Mouse (Mus musculus): ENCODE measurements around the gene Atg9a.

Gene Atg9a

DNA sequence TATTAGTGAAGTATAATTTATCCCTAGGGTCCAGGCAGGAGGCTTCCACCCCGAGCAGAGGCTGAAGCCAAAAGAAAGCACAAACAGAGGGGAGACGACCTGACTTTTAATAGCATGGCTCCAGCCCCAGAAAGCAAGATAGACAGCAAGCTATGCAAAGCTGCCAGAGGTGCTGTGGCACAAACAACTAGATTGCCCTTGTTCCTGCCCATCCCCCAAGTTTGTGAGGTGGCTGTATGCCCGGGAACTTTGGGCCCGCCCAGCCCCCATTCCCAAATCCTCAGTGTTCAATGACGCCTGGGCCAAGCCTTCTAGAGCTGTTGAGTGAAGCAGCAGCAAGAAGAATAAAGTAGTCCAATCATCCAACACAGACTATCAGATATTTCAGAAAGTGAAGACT lies 22.9 kb upstream of the Atg9a start:
- peak; percentile 87 for DNase-seq

DNA sequence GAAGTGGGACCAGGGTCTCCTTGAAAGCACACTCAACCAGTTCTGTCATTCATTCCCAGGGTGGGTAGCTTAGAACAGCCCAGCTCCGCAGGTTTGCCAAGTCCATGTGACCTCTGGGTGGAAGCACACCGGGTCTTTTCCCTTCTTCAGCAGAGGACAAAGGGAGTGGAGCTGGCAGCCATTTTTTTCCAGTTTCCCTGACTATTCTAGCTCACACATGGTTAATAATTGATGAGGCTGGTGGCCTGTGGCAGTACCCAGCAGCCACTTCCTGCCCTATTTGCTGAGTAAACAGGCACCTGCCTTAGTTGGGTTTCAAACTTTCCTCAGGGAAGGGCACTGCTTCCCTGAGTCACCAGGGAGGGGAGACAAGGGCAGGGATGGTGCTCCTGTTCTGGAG lies 22.4 kb upstream of the Atg9a start:
- peak; percentile 86 to 95 for DNase-seq

DNA sequence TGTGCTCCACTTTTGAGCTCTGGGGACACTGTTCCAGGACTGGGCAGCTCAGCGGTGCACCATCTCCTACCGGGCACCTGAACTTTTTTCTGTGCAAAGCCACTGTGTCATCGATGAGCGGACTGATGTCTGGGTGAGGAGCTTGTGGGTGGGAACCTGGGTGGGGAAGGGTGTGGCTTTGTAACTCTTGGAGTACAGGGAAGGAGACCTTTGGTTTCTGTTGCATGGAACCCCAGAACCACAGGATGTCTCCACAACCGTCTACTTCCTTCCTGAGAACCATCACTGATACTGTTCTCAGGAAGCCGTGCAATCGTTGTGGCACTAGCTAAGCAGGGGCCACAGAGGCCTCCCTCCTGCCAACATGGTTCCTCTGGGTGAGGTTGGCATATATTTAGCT lies 21.1 kb upstream of the Atg9a start:
- DNase-seq = no peak

DNA sequence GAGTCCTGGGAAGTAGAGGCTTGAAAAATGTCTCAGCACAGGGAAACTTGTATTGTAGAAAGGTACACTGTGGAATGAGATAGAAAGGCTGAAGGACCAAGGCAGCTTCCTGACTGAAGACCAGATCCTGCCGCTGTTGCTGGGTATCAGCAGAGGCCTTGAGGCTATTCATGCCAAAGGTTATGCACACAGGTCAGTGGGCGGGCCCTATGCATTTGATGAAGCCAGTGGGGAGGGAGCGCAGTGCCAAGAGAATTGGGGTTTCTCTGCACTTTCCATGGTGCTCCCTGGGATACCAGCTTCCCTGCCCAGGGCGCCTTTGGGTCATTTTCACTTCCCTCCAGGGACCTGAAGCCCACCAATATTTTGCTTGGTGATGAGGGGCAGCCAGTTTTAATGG lies 20.5 kb upstream of the Atg9a start:
- peak in 1 of 2 experiments; percentile 43 for DNase-seq

DNA sequence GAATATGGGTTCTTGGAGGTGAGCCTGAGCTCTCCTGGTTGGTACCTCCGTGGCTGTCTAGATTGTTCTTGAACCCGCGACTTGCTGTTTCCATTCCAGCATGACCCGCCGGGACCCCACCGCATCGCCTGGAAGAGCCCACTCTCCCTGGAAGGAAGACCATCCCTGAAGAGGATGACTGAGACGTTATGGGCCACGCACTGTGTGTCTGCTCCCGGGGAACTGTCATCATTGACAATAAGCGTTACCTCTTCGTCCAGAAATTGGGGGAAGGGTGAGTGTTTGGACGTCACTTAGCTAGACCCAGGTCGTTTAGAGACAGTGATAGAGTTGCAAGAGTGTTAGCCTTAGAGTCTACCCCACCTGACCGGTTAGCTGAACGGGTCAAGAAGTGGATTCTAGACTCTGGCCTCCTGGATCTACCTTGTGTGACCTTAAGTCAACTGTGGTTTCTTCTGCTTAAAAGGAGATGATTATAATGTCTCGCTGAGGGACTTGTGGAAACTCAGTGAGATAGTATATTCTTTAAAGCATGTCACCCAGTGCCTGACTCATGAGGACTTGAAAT lies 19.2 kb upstream of the Atg9a start:
- DNase-seq = peak in 1 of 2 experiments; percentile 34

DNA sequence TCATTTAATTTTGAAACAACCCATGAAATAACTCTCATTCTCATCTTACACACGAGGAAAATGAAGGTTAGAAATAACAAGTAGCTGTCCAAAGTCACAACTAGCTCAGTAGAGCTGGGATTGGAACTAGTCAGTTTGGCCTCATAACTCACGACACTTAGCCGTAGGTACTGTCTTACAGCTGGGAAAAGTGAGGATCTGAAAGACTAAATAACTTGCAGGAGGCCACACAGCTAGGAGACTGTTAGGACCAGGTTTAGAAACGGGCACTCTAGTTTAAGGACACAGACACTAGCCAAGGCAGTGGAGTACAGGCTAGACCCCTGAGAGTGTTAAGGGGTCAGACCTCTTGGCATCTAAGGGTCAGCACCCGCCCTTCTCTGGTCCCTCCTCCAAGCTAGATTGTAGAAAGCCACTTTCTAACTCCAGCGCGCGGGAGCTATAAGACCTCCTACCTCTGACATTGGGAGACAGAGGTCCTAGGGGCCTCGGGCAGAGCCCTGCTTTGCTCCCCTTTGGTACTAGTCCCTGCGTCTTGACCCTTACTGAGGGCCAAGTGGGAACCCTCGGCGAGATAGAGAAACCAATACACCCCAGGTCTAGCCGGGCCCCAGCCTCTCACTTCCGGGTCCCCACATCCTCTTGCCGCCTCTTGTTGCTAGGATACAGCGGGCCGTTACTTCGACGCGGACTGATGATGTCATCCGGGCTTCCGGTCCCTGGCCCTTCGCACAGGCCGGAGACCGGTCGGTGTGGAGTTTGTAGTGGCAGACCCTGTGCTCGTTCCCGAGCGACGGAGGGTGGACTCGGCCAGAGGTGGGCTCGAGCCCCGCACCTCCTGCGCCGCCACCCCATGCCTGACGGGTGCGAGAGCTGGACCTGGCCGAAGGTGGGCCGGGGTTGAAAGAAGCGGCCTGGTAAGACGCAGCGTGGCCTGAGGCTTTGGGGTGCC lies 18.4 kb upstream of the Atg9a start, which contains the start of the genes Glb1l and Stk16:
Glb1l (minus strand) TSS at position 678 of the 952 bp plus-strand sequence.
Stk16 (plus strand) TSS at position 703 of the 952 bp plus-strand sequence.
- peak; percentile 98 for DNase-seq

DNA sequence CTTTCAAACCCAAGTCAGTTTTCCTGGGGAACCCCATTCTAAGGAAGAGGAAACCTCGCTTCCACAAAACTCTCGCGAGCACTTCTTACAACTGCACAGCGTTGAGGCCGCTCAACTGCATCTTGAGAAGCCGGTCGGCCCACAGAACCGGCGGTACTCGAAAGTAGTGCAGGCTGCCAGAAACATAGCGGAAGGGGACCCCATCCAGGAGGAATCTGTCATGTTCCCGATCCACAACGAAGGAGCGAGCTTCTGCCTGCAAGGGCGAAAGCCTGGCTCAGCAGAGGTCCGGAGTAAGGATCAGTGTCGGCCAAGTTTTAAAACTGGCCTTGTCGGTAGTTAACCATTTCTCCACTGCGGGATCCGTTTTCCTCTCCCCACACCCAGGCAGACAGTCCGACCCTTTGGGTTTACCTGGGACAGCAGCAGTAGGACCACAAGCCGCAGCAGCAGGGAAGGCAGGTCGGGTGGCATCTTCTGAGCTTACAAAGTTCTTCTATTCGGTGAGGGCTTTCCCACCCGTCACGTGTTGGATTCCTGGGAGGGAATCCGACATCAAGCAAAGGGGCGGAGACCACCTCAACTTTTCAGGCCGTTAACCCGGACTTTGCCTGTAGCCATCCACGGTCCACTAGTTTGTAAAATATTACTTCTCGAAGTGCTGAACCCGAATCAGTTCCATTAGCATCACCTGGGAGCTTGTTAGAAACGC lies 17.1 kb upstream of the Atg9a start:
- DNase-seq = peak; percentile 87 to 92

DNA sequence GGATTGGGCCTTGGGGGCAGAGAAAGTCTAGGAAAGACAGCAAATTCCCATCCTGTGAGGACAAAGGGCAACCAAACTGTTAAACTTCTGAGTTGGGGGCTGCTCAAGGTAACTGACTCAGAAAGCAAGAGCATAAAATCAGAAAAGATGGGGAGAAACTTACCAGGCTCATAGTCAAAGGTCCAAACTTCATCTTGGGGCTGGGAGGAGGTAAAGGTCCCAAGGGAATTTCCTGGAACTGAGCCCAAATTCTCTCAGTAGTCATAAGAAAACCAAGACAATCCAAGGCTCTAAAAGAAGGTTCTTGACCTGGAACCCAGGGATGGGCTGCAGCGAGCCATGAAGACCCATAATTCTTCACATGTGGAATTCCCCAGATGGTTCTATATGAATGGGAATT lies 9.2 kb upstream of the Atg9a start:
- DNase-seq = peak; percentile 43 to 77

DNA sequence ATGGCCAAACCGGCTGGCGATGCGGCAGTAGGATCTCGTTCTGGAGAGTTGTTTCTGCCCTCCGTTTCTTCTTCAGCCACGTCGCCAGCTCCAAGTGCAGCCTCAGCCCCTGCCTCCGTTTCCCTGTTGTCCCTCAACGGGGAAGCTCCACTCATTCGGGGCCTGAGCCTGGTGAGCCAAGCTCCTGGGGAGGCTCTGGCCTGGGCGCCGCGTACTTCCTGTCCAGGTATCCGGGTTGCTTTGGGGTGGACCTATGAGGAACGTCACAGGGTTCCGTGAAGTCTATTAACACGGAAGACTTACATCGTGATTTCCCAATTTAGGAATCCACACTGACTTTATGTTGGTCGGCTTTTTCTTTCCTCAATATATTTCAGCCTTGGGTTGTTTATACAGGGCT lies 456 bp upstream of the Atg9a start:
- DNase-seq = peak; percentile 73 to 75

DNA sequence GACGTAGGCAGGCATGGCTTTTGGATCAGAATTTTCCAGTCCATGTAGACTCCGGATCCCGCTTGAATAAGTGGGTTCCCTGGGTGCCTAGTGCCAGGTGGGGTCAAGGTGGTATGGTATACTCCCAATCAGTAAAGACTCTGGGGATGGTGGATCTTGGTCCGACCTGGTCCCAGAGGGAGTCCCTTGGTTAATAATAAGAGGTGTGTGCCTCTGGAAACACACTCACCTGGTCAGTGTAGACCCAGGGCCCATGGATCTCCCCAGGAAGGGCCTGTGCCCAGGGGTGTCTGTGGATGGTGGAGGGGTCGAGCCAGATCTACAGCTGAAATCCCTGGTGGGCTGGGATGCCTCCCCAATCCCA lies 756 bp downstream of the Atg9a start:
- DNase-seq = no peak

DNA sequence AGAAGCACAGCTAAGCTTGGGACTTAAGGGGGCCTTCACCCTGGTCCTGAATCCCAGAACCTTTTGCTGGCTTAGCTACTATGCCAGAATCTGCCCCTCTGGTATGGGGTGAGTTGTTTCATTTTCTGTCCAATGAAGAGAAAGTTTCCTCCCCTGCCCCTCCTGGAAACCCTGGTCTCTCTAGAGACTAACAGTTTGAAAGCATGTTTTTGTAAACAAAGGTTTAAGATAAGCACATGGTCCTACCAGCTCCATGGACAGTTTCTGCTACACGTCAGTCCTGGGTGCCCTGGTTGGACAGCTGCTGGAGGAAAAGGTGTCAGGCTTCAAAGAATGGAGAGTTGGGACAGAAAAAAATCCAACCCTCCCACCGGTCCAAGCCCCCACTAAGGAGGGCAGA lies 1.4 kb downstream of the Atg9a start:
- DNase-seq = no peak

DNA sequence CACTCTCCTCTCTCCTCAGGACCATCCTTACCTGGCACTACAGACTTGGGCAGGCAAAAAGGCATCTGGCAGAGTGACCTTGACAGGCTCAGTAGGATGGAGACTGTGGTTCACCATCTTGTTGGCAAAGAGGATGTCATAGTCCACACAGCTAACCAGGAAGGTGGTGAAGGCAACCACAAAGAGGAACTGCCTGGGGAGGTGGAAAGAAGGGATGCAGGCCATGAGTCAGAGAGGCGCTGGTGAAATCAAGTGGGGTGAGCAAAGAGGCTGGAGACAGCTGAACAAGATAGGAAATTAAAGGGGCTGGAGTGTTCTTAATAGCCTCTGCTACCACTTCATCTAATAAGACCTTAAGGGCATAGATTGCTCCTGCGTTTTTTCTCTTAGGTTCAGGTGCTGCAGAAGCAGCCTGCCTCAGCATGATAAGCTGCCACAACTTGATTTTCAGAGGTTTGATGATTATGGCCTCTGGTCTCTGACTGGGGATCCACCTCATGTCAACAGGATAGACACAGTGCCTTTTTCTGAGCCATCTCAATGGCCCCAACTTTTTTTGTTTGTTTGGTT lies 4.0 kb downstream of the Atg9a start:
- no peak for DNase-seq

DNA sequence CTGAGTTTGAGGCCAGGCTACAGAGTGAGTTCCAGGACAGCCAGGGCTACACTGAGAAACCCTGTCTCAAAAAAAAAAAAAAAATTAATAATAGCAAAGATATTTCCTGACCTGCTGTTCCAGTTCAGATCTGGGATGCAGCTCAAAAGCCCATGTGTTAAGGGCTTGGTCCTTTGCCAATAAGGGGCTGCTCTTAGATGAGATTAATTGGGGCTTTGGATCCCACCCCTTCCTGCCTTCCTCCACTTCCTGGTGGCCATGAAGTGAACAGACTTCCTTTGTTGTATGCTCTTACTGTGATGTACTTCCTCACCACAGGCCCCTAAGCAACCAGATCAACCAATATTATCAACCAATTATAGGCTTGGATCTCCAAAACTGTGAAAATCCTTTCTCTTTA lies 4.9 kb downstream of the Atg9a start:
- DNase-seq = no peak

DNA sequence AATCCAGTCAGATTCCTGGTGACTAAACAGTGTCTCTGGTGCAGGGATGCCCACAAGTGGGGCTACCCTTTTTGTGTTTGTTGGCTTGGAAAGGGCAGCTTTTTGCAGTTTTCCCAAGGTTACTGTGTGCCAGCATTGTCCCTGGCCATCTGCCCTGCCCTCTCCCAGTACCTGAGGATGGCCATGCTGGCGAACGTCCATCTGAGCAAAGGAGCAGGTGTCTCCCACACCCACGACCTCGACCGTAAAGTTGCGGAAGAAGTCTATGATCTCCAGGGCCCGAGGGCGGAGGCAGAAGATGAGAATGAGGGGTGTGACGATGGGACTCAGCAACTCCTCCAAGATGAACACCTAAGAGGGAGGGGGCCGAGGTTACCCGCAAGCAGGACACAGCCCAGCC lies 6.5 kb downstream of the Atg9a start:
- DNase-seq = no peak

DNA sequence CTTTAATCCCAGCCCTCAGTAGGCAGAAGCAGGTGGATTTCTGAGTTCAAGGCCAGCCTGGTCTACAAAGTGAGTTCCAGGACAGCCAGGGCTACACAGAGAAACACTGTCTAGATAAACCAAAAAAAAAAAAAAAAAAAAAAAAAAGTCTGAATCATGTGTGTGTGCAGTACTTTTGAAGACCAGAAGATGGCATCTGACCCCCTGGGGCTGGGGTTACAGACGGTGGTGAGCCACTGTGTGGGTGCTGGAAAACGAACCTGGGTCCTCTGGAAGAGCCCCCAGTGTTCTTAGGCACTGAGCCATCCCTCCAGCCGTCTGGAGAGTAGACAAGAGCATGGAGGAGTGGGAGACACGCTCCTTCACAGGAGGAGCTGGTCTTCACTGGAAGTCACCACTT lies 9.8 kb downstream of the Atg9a start:
- DNase-seq = no peak

DNA sequence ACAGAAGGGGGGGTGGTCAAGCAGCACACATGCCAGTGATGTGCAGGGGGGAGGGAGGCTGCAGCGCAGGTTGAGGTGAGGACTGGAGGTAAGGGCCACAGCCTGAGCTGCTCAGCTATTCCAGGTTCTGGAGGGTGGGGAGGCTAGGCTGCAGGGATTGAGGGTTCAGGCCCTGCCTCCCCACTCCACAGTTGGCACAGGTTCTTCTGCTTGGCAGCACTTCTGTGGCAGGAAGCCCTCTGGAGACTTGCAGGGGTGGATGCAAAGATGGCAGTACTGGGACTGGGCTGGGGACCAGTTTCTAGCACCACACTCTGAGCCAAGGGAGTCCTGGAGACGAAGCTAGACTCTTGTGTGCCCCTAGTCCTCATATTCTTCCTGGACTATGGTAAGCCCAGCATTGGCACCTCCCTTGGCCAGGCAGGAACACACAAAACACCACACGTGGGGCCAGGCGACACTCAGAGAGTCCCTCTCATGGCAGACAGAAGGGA lies 10.6 kb downstream of the Atg9a start:
- DNase-seq = no peak

DNA sequence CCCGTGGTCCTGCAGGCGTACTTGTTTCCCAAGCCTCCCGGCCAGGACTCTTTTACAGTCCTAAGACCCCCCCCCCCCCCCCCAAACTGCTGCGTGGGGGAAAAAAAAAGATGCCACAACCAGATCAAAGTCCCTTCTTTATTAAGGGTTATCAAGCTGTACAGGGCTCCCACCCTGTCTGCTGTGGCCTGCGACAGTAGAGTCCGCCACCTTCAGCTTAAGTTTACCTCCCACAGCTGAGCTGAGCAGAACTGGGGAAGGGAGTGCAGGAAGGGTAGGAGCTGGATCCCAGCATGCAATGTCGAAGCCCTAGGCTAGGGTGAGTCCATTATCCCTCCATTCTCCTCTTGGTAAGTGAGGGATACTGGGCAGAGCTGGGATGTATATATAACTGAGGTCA lies 11.3 kb downstream of the Atg9a start:
- DNase-seq = no peak

DNA sequence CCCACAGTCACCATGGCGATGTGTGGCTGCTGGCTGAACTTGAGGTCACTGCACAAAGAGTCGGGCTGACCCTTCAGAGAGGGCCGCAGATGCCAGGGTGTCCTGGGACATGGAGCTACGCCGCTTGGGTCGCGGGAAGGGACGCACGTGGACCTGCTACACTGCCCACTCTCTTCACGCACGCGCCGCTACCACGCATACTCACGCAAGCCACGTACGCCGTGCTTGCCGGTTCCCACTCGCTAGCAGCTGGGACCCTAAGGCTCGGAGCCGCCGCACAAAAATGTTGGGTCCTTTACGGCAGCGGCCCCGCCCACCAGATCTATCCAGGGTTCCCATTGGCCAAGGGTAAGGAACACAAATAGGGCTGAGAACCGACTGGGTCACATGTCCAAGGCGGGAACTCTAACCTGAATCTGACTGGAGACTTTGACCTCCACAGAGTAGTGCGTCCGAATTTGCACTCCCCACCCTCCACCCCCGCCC lies 11.8 kb downstream of the Atg9a start, which contains the start of gene Abcb6:
Abcb6 (minus strand) TSS at position 288 of the 486 bp plus-strand sequence.
- DNase-seq = peak; percentile 95

DNA sequence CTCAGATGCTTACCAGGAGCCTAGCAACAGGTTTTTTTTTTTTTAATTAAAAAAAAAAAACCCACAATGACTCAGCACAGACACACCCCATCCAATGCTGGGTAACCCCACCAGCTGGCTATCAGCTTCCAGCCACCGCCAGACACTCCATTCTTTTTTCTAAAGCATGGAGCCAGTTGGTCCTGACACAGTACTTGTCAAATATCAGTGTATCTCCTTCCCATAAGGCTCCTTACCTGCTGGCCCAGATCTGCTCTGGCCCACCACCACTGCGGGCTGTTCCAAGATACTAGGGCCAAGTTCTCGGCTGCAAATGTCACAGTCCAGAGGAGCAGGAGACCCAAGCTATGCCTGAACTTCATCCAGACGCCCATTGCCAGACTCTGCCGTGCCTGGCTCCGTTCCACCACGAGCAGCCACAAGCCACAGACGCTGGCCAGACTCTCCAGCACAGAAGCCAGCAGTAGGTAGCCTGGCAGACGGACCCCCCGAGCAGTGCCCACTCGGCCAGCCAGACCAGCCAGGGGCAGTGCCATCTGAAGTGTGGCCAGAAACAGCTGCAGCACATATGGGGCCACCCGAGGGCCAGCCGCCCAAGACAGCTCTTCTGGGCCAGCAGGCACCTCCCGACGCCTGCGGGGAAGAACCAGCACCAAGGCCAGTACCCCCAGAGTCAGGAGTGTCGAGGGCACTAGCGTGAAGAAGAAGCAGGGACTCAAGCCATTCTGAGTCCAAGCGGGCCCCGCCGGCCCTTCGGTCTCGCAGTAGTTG lies 12.5 kb downstream of the Atg9a start:
- DNase-seq = peak; percentile 65 to 78

DNA sequence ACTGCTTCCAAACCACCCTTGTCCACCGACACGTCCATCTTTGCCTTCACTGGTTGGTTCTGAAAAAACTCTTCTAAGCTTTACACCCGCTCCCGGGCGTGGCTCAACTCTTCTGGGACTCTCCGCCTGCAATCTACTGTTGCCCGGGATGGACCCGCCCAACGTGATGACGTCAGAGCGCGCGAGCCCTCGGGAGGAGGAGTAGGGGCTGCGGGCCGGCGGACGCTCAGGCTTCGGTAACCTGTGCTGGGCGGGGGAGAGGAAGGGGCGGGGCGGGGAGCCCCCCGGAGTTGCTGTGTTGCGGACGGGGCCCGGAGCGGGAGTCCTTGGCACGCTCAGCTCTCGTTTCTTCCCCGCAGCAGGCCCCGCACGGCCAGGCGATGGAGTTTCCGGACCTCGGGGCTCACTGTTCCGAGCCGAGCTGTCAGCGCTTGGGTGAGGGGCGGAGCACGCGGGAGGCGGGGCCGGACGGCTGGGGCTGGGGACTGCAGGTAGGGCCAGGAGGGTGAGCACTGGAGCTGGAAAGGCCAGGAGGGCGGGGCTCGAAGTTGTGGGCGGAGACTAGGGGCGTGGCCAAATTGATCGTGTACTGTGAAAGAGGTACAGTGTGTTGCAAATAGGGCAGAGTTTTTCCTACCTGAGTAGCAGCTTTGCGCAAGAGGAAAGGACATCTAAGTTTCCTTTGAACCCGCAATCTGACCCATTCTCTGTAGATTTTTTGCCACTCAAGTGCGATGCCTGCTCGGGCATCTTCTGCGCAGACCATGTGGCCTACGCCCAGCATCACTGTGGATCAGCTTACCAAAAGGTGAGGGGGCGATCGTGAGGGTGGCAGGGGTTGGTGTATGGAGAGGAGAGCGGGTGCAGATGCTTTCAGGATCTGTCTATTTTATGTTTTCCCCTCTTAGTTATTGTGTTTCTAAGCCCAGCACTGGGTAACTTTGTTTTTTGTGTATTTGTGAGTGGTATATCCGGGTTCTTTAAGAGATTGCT lies 23.2 kb downstream of the Atg9a start, which contains the start of gene Zfand2b:
Zfand2b (plus strand) TSS at position 175 of the 993 bp plus-strand sequence.
- DNase-seq = peak; percentile 98 to 99

DNA sequence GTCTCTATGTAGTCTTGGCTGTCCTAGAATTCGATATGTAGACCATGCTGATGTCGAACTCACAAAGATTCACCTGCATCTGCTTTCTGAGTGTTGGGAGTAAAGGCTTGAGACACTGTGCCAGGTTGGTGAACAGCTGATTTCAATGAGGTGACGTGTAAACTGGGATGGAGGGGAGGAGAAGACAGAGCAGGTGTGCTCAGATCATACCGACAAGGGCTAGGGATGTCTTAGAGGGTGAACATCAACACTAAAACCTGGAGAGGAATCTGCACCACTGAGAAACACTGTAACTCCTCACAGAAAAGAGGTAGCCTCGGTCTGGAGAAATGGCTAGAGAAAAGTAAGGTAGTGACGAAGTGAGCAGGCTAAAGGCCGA lies 23.9 kb downstream of the Atg9a start:
- no peak for DNase-seq
